Mouse (Mus musculus) G1E (cell line): ENCODE data around the gene Nomo1. TPM values are rescaled to one million over a fixed set of nuclear protein-coding genes. Genes with fewer than 3 reads are reported as not detected.

ENCODE experiments used
- ATAC-seq: 2 replicates; pipeline ENCODE4 v1.8.0; 2016; ENCODE audit warnings: mild to moderate bottlenecking; ENCODE audit not compliant: insufficient number of reproducible peaks, poor library complexity, low FRiP score, severe bottlenecking; ENCODE audit errors: extremely low read depth
- DNase-seq: peaks from one replicate; pipeline ENCODE4 v3.0.0; 2012; ENCODE audit warnings: low spot score
- H3K27me3 ChIP-seq: 2 replicates; pipeline ENCODE4 v1.6.1; 2012; ENCODE audit warnings: mild to moderate bottlenecking, low read length, inconsistent platforms; ENCODE audit not compliant: insufficient read depth
- H3K36me3 ChIP-seq: replicated peaks from 2 replicates; pipeline ENCODE3; 2012; ENCODE audit warnings: mild to moderate bottlenecking, inconsistent platforms
- H3K4me1 ChIP-seq: 2 replicates; pipeline ENCODE4 v1.6.1; 2012; ENCODE audit warnings: low read depth, low read length, inconsistent platforms, mixed read lengths; ENCODE audit not compliant: insufficient read depth
- H3K4me3 ChIP-seq: 2 replicates; pipeline ENCODE4 v1.5.1; 2012; ENCODE audit warnings: low read depth, mild to moderate bottlenecking, inconsistent platforms, low read length, moderate library complexity, mixed read lengths
- H3K9me3 ChIP-seq: replicated peaks from 2 replicates; pipeline ENCODE4 v1.6.1; 2012; ENCODE audit warnings: inconsistent platforms
- CTCF ChIP-seq: IDR thresholded peaks from 2 replicates; pipeline ENCODE4 v1.5.1; 2012; ENCODE audit warnings: low read depth, low read length, inconsistent platforms, mixed read lengths
- GATA1 ChIP-seq: IDR thresholded peaks from 2 replicates; pipeline ENCODE4 v1.6.1; 2012; ENCODE audit warnings: borderline replicate concordance, low read length, inconsistent platforms, mixed read lengths
- GATA2 ChIP-seq: IDR thresholded peaks from 2 replicates; pipeline ENCODE4 v1.6.1; 2012; ENCODE audit warnings: low read depth, low read length, inconsistent platforms, borderline replicate concordance
- POLR2AphosphoS5 ChIP-seq: IDR thresholded peaks from 2 replicates; pipeline ENCODE4 v1.6.1; 2012; ENCODE audit warnings: low read depth, low read length, inconsistent platforms; ENCODE audit not compliant: insufficient replicate concordance
- TAL1 ChIP-seq: conservative IDR thresholded peaks from 2 replicates; pipeline ENCODE4 v1.6.1; 2012; ENCODE audit warnings: low read depth, low read length, inconsistent platforms, mixed read lengths
- polyA plus RNA-seq: library from polyadenylated mRNA; stranded (reverse); fragments of >175 nt; gene quantifications from 2 replicates; pipeline ENCODE4 v1.2.3, GENCODE M21; 2012
- total RNA-seq, 2 experiments: library from RNA; stranded (forward) in 1 of 2; stranded (reverse) in 1 of 2; fragments of 200-1000 nt in 1 of 2; fragments of >200 nt in 1 of 2; fragmentation: Nextera tagmentation in 1 of 2; gene quantifications; 2 replicates each; pipeline ENCODE4 v1.2.3; 2014 to 2017

Nomo1 gene
- total and polyA plus RNA-seq, 3 experiments: 26.4 to 52.7 (median 47.2) TPM

DNA sequence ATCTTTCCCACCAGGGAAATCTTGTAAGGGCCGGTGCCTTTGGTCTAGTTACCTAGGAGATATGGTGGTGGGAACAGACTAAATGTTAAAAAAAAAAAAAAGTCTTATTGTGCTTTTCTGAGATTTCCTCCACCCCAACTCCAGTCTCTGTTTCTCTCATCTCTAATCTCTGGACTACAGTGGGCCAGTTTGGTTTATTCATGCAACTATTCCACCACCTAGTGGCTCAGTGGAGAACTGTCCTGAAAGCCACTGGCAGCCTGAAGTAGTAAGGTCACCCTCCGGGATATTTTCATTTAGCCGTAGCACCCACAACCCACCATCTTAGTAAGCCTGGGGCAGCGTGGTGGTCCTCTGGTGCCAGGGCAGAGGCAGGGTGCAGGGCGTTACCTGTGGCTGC lies 23.9 kb upstream of the Nomo1 start:
- H3K27me3 ChIP-seq: peaks cover 48% of the 10 kb centered on the region
- TF ChIP-seq GATA1: no peak
- no peak for TF ChIP-seq TAL1
- TF ChIP-seq POLR2AphosphoS5: no peak
- TF ChIP-seq CTCF: peak; percentile 33; the same call in 1 of the 2 replicates
- TF ChIP-seq GATA2: no peak
- DNase-seq (peak; percentile 39), ATAC-seq (0 out of 2 replicates have a peak, but pooled peaks have one; percentile 28)
- H3K4me3 ChIP-seq: no peak overlapping the region
- H3K9me3 ChIP-seq: peaks cover 10% of the 10 kb centered on the region; the same call in 1 of the 2 replicates
- H3K4me1 ChIP-seq: peaks cover 15% of the 10 kb centered on the region
- no peaks in the 10 kb centered on the region for H3K36me3 ChIP-seq

DNA sequence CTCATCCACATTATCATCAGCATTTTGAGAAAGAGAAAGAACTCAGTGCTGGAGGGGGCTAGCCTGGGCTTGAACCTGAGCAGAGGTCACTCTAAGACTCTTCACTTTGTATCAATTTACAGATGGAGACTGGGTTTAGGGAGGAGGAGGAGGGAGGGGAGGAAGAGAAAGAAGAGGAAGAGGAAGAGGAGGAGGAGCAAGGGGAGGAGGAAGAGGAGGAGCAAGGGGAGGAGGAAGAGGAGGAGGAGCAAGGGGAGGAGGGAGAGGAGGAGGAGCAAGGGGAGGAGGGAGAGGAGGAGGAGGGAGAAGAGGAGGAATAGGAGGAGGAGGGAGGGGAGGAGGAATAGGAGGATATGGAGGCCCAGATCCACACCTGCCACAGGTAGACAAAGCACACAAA lies 21.4 kb upstream of the Nomo1 start:
- peaks cover 42% of the 10 kb centered on the region for H3K27me3 ChIP-seq
- peaks cover 15% of the 10 kb centered on the region for H3K4me1 ChIP-seq
- TF ChIP-seq TAL1: no peak
- no peak for TF ChIP-seq GATA2
- TF ChIP-seq CTCF: no peak
- H3K9me3 ChIP-seq: peaks cover 1% of the 10 kb centered on the region; the same call in 1 of the 2 replicates
- ATAC-seq (no peak), DNase-seq (no peak)
- H3K4me3 ChIP-seq: no peak overlapping the region
- no peaks in the 10 kb centered on the region for H3K36me3 ChIP-seq

DNA sequence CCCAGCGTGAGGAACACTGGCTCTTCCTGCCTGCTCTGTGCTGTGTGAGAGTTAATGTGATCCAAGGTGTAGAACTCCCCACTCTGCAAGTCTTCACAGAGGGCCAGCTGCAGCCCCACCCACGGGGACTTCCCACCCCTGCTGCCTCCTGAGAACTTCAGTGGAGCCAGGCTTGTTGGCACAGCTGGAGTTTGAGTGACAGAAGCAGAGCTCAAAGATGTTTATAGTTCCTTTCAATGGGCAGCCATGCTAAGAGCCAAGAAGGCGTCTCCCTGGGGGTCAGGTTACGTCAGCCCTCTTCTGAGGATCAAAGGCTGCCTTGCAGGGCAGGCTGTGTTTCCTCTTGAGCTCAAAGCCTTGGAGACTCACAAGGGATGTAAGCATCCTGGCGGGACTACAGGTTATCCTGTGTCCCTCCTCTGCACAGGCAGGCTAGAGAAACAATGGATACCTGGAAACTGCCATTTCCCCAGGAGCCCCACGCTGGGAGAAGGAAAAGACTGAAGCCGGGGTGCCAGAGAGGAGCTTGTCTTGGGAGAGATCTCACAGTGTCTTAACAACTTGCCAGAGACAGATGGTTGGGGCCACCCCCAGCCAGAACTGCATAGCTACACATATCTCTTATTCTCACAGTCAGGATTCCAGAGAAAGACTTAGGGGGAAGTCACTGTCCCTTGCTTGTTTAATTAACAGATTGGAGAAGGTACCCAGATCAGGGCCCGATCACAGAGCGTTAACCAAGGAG lies 20.1 kb upstream of the Nomo1 start:
- no peak for DNase-seq
- TF ChIP-seq TAL1 (no peak), CTCF (no peak), POLR2AphosphoS5 (no peak), GATA2 (no peak), GATA1 (no peak)
- H3K9me3 ChIP-seq: no peaks in the 10 kb centered on the region
- ATAC-seq: no peak
- no peaks in the 10 kb centered on the region for H3K36me3 ChIP-seq
- H3K27me3 ChIP-seq: peaks cover 40% of the 10 kb centered on the region
- peaks cover 10% of the 10 kb centered on the region for H3K4me1 ChIP-seq
- no peak overlapping the region for H3K4me3 ChIP-seq

DNA sequence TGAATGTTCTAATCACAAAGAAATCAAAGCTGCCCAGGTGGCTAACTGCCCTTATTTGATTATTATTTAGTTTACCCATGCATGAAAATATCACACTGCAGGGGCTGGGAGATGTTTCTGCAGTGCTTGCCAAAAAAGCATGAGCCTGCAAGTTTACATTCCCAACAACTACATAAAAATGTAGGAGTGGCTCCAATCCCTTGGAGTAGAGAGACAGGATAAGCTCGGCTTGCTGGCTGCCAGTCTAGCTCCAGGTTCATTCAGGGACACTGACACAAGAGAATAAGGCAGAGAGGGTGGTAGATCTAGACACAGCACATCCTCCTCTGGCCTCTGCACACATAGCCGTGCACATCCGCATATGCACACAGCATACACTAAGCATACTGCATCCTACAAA lies 13.9 kb upstream of the Nomo1 start:
- no peak overlapping the region for H3K4me3 ChIP-seq
- no peaks in the 10 kb centered on the region for H3K9me3 ChIP-seq
- peaks cover 45% of the 10 kb centered on the region for H3K27me3 ChIP-seq
- no peak for TF ChIP-seq GATA1
- no peak for TF ChIP-seq GATA2
- no peak for TF ChIP-seq POLR2AphosphoS5
- TF ChIP-seq TAL1: no peak
- DNase-seq: no peak
- no peak for ATAC-seq
- H3K4me1 ChIP-seq: no peaks in the 10 kb centered on the region
- H3K36me3 ChIP-seq: no peaks in the 10 kb centered on the region

DNA sequence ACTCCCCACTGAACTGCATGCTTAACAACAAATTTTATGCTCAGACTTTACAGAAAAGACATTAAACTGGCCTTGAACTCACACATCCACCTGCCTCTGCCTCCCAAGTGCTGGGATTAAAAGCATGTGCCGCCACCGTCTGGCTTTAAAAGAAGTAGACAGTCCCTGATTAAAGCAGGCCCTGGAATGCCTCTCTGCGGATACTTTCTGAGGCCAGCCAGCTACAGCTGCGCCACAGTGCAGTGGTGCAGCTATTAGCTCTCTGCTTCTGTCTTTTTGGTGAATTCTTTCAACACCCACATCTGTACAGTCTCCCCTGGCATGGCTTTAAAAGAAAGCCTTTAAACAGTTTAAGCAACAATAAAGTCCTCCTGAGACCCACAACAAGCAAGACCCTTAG lies 11.5 kb upstream of the Nomo1 start:
- peaks cover 2% of the 10 kb centered on the region; the same call in 1 of the 2 replicates for H3K4me1 ChIP-seq
- ATAC-seq (no peak), DNase-seq (no peak)
- no peaks in the 10 kb centered on the region for H3K9me3 ChIP-seq
- no peaks in the 10 kb centered on the region for H3K36me3 ChIP-seq
- peaks cover 52% of the 10 kb centered on the region for H3K27me3 ChIP-seq
- TF ChIP-seq GATA1: no peak
- TF ChIP-seq GATA2: no peak
- no peak for TF ChIP-seq TAL1
- no peak for TF ChIP-seq CTCF
- TF ChIP-seq POLR2AphosphoS5: no peak
- H3K4me3 ChIP-seq: no peak overlapping the region

DNA sequence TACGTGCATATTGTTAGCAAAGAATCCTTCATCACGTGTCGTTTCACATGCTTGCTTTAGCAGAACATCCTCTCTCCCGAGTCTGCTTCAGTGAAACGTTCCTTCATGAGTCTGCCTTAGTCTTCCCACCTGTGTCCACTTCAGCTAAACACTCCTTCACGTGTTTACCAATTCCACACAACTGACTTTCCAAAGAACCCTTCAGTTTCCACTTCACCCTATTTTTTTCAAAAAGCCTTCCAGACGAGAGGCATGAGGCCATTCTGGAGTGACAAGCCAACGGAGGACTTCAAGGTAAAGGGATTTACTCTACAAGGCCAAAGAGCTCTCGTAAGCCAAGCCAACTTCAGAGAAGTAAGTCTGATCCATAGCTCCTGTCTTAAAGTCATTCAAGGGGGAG lies 8.1 kb upstream of the Nomo1 start:
- Histone ChIP-seq H3K9me3 (no peaks in the 10 kb centered on the region), H3K4me1 (peaks cover 22% of the 10 kb centered on the region), H3K27me3 (peaks cover 35% of the 10 kb centered on the region), H3K36me3 (no peaks in the 10 kb centered on the region), H3K4me3 (no peak overlapping the region)
- DNase-seq: no peak
- no peak for ATAC-seq
- TF ChIP-seq GATA2 (no peak), TAL1 (no peak), POLR2AphosphoS5 (no peak), GATA1 (no peak)
